ENCODE assay signal across 10 mouse cellular contexts in the genomic region with DNA sequence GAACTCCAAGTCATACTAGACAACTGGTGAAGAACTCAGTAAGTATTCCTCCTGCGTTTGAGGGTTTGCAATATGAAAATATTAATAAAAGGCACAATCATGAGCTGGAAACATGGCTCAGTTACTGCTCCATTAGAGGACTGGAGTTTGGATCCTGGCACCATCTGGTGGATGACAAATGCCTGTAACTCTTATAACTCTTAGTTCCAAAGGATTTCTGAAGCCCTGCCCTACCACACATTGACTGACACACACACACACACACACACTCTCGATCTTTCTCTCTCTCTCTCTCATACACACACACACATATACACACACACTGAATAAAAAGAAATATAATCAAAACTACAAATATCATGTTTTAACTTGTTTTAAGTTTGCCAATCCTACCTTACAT.
DNase-seq lines count a peak whose midpoint lies in the region; ATAC-seq and TF ChIP-seq lines count a peak whose summit lies in the region.
"Had no signal": no experiment of that assay in that cellular context is flagged by ENCODE, and none has a peak within 500 bp of the region (broad histone marks: within the 10 kb centered on the region; RNA-seq: fewer than 3 reads in every experiment).

No protein-coding gene starts in this region.

- H3K27me3 ChIP-seq in liver, postnatal 0 days (ENCODE audit: insufficient read depth, low read length), result no peaks in the 10 kb centered on the region
- no peaks in the 10 kb centered on the region for H3K27me3 ChIP-seq in liver, embryonic 12.5 days (replicated peaks)
- H3K27me3 ChIP-seq in forebrain, postnatal 0 days (ENCODE audit: insufficient read depth, low read length), result no peaks in the 10 kb centered on the region
- no peaks in the 10 kb centered on the region for H3K27me3 ChIP-seq in limb, embryonic 10.5 days (ENCODE audit: low read depth, poor library complexity, severe bottlenecking)

- ATAC-seq in liver, postnatal 0 days, result no peak
- ATAC-seq in liver, embryonic 12.5 days, result no peak
- peak; percentile 88 for ATAC-seq in forebrain, postnatal 0 days

- DNase-seq in gastrocnemius, adult 18-20 months (ENCODE audit: low spot score), result peak; percentile 24
- no peak for DNase-seq in gastrocnemius, postnatal 36 days
- DNase-seq in liver, postnatal 0 days, result no peak
- peak; percentile 66 for DNase-seq in forebrain, postnatal 0 days
- peak; percentile 9 for DNase-seq in right cerebral cortex, postnatal 14 days
- DNase-seq in limb, embryonic 10.5 days (ENCODE audit: low spot score), result no peak
- no peak for DNase-seq in c-Kit-positive CD71-positive TER-119-positive erythroid progenitor cells, embryonic 14.5 days (ENCODE audit: low spot score)
- DNase-seq: thymus, postnatal 14 days had no signal

- 80% methylated on average over 2 of the region's 2 CpGs for WGBS in liver, postnatal 0 days (ENCODE audit: insufficient replicate concordance)
- WGBS in liver, embryonic 12.5 days (ENCODE audit: insufficient replicate concordance), result 83% methylated on average over 2 of the region's 2 CpGs
- 33% methylated on average over 2 of the region's 2 CpGs for WGBS in forebrain, postnatal 0 days
- 92% methylated on average over 2 of the region's 2 CpGs for WGBS in limb, embryonic 10.5 days

- peak; percentile 21 for TF ChIP-seq CTCF in liver, postnatal 0 days (IDR thresholded peaks at IDR 0.05; ENCODE audit: low read depth)
- peak; percentile 48 for TF ChIP-seq CTCF in forebrain, postnatal 0 days (IDR thresholded peaks at IDR 0.05; ENCODE audit: low read depth)

- no peaks in the 10 kb centered on the region; the same call in 1 of the 2 replicates for H3K4me1 ChIP-seq in liver, postnatal 0 days (ENCODE audit: insufficient read depth)
- peaks cover 20% of the 10 kb centered on the region for H3K4me1 ChIP-seq in liver, embryonic 12.5 days
- H3K4me1 ChIP-seq in forebrain, postnatal 0 days (ENCODE audit: insufficient read depth), result peaks cover 12% of the 10 kb centered on the region; the same call in 1 of the 2 replicates
- H3K4me1 ChIP-seq in limb, embryonic 10.5 days, result peaks cover 4% of the 10 kb centered on the region

- intact Hi-C loops in gastrocnemius, postnatal 36 days (cut with DNase I), result loop anchor here (5.0 kb wide), 1 partner anchor 62 kb away; no protein-coding TSS in a partner anchor

- no peak overlapping the region for H3K9ac ChIP-seq in liver, postnatal 0 days (replicated peaks)
- H3K9ac ChIP-seq in liver, embryonic 12.5 days, result no peak overlapping the region
- H3K9ac ChIP-seq in forebrain, postnatal 0 days, result no peak overlapping the region

- H3K36me3 ChIP-seq in liver, postnatal 0 days (replicated peaks; ENCODE audit: insufficient read depth, low read length), result no peaks in the 10 kb centered on the region
- H3K36me3 ChIP-seq in liver, embryonic 12.5 days, result no peaks in the 10 kb centered on the region
- no peaks in the 10 kb centered on the region for H3K36me3 ChIP-seq in forebrain, postnatal 0 days (ENCODE audit: insufficient read depth)
- no peaks in the 10 kb centered on the region for H3K36me3 ChIP-seq in limb, embryonic 10.5 days
- H3K36me3 ChIP-seq: G1E had no signal

- TF ChIP-seq EP300 in liver, postnatal 0 days (IDR thresholded peaks at IDR 0.05; ENCODE audit: low read depth), result no peak

- no peaks in the 10 kb centered on the region for H3K9me3 ChIP-seq in liver, postnatal 0 days (ENCODE audit: low read length)
- no peaks in the 10 kb centered on the region for H3K9me3 ChIP-seq in liver, embryonic 12.5 days (replicated peaks)
- no peaks in the 10 kb centered on the region for H3K9me3 ChIP-seq in forebrain, postnatal 0 days (ENCODE audit: low read length)
- H3K9me3 ChIP-seq in limb, embryonic 10.5 days (replicated peaks), result no peaks in the 10 kb centered on the region
- H3K9me3 ChIP-seq: G1E had no signal

- no peak overlapping the region for H3K4me2 ChIP-seq in liver, postnatal 0 days (ENCODE audit: low read depth, low read length)
- no peak overlapping the region for H3K4me2 ChIP-seq in liver, embryonic 12.5 days
- peak overlapping the region; percentile 63 for H3K4me2 ChIP-seq in forebrain, postnatal 0 days (ENCODE audit: low read depth)

- H3K4me3 ChIP-seq in liver, postnatal 0 days (ENCODE audit: low read depth, low read length), result no peak overlapping the region
- H3K4me3 ChIP-seq in liver, embryonic 12.5 days, result no peak overlapping the region
- peak overlapping the region; percentile 50 for H3K4me3 ChIP-seq in forebrain, postnatal 0 days (ENCODE audit: low read depth, low read length)
- no peak overlapping the region for H3K4me3 ChIP-seq in limb, embryonic 10.5 days

- H3K27ac ChIP-seq in liver, postnatal 0 days (ENCODE audit: low read depth), result no peak overlapping the region
- no peak overlapping the region for H3K27ac ChIP-seq in liver, embryonic 12.5 days
- H3K27ac ChIP-seq in forebrain, postnatal 0 days (ENCODE audit: low read depth, low read length), result no peak overlapping the region
- no peak overlapping the region for H3K27ac ChIP-seq in limb, embryonic 10.5 days

Comparison
In these comparisons a context has a peak if more than half of its experiments do, and no peak if none do; other contexts are left out.
1. DNase-seq: peak in gastrocnemius, adult 18-20 months (single experiment), forebrain, postnatal 0 days (single experiment) and right cerebral cortex, postnatal 14 days (single experiment); none in gastrocnemius, postnatal 36 days (0 of 2), liver, postnatal 0 days (single experiment), limb, embryonic 10.5 days (single experiment) and c-Kit-positive CD71-positive TER-119-positive erythroid progenitor cells, embryonic 14.5 days (single experiment).